Mouse (Mus musculus) left cerebral cortex, adult 9 months (tissue): ENCODE data around the gene Spns2.

Source experiments
- DNase-seq, 2 experiments: peaks; one replicate each; pipeline ENCODE4 v3.0.0; 2022; ENCODE audit warnings: low spot score in 2 of 2

The Spns2 gene

GRCm38 (mm10) chr11:72489881-72490301 lies at the start of gene Spns2:
TSS of gene Spns2 (minus strand) at chr11:72489904.
- DNase-seq, result peak; percentile 88 to 94

DNA sequence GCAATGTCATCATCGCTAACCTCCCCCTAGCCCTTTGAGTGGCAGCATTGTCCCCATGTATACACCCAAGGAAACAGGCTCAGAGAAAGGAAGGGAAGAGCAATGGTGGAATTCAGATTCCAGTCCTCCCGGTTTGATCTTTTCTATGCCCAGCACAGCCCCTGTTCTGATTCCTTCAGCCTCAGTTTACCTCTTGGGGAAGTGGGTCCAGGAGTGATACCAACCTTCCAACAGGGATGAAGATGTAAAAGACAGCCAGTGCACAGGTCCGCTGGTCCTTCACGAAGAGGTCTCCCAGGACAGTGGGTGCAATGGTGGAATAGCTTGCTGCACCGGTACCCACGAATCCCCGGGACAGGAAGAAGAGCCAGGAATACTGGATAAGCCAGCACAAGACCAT lies 49.1 kb upstream of the Spns2 start:
- DNase-seq, result no peak

DNA sequence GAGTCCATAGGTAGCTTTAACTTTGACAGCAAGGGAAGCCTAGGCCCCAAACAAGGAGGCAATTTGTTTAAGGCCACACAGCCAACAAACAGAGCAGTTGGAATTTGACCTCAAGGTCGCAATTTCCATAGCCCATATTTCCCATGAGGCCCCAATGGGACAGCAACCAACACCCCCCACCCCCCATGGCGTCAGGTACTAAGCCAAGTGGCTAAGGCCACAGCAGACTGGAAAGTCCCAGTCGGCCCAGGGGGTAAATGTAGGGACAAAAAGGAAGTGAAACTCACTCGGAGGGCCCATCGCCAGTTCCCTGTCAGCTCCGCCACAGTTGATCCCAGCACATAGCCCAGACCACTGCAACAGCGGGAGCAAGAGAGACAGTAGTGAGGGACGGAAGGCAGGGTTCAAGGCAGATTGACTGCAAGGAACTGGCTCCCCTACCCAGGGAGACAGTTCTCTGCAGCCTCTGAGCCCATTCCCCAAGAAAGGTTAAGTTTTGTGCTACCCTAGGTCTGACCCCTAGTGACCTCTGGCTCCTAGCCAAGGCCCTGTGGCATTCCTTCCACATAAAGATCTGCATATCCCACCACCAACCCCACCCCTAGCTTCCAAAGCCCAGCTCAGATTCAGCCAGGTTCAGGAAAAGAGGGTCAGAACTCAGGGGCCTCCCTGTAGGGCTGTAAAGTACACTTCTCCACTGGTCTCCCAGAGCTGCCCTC lies 48.5 kb upstream of the Spns2 start:
- peak in 1 of 2 experiments; percentile 19 for DNase-seq

GRCm38 (mm10) chr11:72537503-72537902 lies 47.8 kb upstream of the Spns2 start:
- DNase-seq, result no peak

DNA sequence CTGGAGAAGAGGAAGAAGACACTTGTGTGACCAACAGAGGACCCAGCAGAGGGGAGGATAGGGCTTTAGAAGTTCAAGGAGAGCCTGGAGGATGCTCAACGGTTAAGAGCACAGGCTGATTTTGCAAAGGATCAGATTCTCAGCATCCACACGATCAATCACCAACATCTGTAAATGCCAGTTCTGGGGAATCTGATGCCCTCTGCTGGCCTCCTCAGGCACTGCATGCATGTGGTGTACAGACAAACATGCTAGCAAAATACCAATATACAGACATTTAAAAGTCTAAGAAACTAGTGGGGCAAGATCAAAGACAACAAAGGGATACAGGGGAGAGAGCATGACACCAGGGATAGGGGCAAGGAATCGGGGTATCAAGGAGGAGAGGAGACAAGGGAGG lies 45.8 kb upstream of the Spns2 start:
- DNase-seq, result no peak

GRCm38 (mm10) chr11:72532890-72533289 lies 43.2 kb upstream of the Spns2 start:
- no peak for DNase-seq

DNA sequence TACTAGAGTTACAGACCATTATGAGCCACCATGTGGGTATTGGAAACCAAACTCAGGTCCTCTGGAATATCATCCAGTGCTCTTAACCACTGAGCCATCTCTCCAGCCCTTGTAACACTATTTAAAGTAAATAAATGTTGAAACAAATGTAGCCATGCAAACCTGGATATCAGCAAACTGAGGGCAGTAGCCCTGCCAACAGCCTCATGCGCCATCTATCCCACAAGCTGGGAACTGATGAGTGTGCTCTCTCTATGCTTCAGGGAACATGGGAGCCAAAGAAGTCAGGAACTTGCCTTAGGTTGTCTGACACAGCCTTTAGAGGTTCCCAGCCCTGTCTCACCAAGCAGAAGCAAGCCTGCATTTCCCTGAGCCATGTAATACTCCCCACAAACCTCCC lies 41.9 kb upstream of the Spns2 start:
- DNase-seq, result no peak

DNA sequence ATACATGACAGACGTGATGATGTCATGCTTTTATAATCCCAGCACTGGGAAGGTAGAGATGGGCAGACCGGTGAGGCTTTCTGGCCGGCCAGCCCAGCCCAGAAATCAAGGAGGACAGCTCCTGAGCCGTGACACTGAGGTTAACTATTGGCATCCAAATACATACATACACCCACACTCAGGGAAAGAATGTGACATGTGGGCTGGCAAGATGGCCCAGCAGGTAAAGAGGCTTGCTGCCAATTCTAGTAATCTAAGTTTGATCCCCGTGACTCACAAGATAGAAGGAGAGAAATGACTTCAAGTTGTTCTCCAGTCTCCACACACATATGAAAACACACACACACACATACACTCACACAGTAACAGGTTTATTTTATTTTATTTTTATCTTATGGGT lies 41.4 kb upstream of the Spns2 start:
- DNase-seq, result no peak

GRCm38 (mm10) chr11:72526190-72526589 lies 36.5 kb upstream of the Spns2 start:
- peak in 1 of 2 experiments; percentile 22 for DNase-seq

DNA sequence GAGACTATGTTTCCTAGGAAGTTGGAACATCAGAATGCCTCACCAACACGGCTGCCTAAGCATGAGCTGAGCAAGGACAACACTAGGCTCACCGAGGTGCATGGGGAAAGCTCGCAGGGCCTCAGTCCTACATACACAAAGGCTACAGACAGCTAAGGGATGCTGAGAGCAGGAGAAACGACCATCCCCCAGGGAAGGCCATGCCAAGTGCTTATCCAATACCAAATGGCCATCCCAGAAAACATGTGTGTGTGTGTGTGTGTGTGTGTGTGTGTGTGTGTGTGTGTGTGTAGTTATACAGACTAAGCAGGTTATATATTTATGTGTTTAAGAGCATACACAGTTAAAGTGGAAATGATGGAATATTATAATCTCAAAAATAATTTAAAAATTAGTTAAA lies 34.0 kb upstream of the Spns2 start:
- DNase-seq, result no peak

DNA sequence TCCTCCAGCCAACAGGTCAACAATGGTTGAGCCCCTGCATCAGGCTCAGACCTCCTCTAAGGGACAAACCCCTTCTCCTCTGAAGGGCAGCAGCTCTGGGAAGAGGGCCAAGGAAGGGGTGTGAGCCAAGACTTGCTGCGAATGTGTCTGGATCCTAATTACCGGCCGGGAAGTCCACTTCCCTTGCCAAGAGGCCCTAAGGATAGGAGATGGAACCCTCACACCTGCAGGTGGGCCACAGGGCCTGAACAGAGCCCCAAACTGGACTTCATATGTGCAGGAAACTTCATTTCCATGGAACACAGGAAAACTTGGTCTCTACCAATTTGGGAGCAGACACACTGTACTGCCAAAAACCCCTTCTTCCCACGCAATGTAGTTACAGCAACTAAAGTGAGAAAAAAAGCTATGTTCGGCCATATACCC lies 32.9 kb upstream of the Spns2 start:
- peak in 1 of 2 experiments; percentile 46 for DNase-seq

DNA sequence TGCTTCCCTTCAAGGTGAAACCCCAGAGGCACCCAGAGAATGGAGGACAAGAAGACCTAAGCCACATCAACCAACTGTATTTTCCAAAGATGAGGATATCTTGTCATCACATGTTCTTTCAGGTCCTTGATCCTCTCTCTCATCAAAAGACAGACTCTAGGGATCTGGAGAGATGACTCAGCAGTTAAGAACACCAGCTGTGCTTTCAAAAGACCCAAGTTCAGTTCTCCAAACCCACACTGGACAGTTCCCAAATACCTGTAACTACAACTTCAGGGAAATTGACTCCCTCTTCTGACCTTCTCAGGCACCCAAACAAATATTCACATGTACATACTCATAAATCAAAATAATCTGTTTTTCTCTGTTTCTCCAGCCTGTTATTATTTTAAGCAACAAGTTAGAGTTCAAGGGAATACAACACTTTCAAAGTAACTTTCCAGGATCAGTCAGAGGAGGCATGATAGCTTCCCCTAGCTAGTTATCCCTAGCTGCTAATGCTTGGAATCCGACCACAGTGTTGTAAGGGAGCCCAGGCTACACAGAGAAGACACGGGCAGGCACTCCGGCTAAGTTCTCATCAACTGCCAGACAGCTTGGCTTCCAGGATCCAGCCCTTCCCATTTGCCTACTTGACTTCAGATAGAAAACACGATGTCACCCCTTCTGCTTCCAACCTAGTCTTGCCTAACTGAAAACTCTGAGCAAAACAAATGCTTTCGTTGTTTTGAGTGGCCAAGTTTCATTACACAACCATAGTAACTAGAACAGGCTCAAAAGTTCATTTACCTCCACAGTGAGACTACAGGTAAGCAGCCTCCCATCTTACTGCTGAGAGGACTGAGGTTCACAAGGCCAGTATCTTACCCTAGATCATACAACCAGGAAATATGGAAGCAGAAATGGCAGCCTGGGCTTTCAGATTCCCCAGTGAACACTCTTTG lies 32.2 kb upstream of the Spns2 start:
- no peak for DNase-seq

GRCm38 (mm10) chr11:72519895-72520294 lies 30.2 kb upstream of the Spns2 start:
- DNase-seq, result no peak

DNA sequence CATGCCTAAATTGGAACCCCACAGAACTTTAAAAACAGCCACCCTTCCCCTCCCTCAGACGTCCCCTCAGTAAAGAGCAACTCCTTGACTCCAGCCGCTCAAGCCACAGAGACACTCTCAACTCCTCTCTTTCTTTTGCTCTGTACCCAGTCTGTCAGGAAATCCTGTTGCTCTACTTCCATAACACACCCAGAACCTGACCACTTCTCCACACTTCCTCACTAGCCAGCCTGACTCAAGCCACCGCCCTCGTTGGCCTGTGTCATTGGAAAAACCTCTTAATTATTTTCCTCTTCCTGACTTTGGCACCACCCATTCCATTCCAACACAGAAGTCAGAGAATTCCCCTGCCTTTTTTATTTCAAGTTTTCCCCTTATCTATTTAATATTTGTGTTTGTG lies 29.5 kb upstream of the Spns2 start:
- DNase-seq, result no peak

DNA sequence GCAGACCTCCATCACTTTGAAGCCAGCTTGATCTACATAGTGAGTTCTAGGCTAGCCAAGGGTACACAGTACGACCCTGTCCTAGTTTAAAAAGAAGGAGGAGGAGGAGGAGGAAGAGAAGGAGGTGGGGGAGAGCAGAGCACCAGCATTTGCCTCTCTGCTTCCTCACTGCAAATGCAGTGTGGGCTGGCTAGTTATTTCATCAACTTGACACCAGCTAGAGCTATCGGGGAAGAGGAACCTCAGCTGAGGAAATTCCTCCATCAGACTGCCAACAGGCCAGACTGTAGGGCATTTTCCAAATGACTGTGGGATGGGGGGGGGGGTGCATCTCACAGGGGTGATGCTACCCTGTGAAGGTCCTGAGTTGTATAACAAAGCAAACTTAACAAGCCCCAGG lies 28.7 kb upstream of the Spns2 start:
- no peak for DNase-seq

GRCm38 (mm10) chr11:72514967-72515366 lies 25.3 kb upstream of the Spns2 start:
- DNase-seq, result no peak

DNA sequence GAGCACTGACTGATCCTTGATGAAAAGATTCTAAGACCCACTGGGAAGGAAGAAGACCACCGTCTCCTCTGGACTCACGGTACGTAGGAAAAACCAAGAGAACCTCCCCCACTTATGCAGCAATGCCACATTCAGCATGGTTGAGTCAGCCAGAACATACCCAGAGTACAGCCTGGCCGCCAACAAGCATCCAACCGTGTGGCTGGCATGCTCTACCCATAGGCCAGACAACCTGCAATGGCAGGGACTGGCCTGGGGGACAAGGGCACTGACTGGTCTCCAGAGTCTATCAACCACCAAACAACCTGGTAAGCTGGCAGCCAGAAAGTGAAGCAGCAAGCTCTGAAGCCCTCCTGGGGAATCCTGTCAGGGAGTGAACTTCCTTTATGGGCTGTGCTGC lies 18.9 kb upstream of the Spns2 start:
- no peak for DNase-seq

DNA sequence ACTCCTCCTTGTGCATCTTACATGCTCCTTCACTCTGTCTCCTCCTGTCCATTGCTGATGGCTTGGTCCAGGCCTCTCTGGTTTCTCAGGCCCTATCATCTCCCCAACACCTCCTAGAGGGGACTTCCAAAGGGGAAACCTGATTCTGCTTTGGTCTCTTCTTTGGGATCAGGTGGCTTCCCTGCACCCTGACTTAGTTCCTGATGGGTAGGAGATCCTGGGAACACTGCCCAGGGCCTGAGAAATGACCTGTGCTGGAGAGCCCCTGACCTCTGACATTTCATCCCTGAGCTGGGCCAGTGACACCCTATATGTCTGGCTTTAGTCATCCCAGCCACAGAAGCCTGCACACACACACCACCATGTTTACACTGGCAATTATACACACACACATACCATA lies 17.9 kb upstream of the Spns2 start:
- DNase-seq, result no peak

GRCm38 (mm10) chr11:72504016-72504797 lies 14.5 kb upstream of the Spns2 start:
- no peak for DNase-seq

- DNase-seq, result no peak
Observed at GRCm38 (mm10) chr11:72503501-72503921, 13.8 kb upstream of the Spns2 start.

DNA sequence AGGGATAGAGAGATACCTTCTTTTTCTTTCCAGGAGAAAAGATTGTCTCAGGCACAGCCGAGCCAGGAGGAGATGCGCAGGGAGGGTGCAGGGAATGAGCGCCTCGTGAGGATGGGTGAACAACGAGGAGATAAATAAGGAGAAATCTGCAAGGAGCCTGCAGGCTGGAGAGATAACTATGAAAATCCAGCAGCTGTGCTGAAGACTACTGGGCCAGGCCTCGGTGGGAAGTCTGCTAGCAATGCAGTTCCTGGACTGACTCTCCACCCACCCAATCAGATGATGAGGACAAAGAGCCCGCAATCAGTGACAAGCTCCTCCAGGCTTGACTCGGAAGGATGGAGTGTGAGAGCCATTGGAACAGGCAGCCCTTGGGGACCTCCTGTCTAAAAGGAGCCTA lies 12.5 kb upstream of the Spns2 start:
- peak in 1 of 2 experiments; percentile 62 for DNase-seq

DNA sequence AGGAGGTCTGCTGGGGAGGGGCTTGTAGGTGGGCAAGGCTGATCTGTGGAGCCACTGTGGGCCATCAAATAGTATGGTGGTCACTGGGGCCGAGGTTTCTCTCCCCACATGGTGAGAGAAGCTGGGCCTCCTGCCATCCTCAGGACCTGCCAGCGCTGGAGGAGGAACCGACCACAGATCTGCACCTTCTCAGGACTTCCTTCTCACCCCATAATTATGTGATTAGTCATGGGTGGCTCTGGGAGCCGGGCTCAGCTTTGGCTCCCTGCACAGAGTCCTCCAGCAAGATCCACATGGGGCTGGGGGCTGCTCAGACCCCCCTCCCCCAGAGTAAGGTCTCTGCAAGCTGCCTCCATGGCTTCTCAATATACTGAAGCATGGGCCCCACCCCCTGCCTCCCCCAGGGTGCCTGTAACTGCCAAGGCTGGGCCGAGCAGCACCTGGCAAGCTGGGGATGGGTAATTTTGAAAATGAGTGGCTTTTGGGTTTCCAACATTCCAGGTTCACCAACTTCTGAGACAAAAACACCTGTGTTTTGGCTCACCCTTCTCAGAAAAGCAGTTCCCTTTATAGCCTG lies 11.8 kb upstream of the Spns2 start:
- no peak for DNase-seq
